ENCODE assay signal across 8 mouse cellular contexts in genomic region chr6:124682291-124682690, GRCm38 (mm10). TPM values are rescaled to one million over a fixed set of nuclear protein-coding genes. Genes with fewer than 3 reads are reported as not detected.
"Had no signal": no experiment of that assay in that cellular context is flagged by ENCODE, and none has a peak within 500 bp of the region (broad histone marks: within the 10 kb centered on the region; RNA-seq: fewer than 3 reads in every experiment).

No protein-coding gene starts in this region.

RNA-seq across cellular contexts. Expression of gene C1s2, which starts 46.4 kb away (rescaled TPM):
- total RNA-seq: monocyte, adult 5-6 weeks had no signal
- polyA plus RNA-seq: intestine, postnatal 0 days; limb, embryonic 10.5 days; limb, embryonic 13.5 days; liver, embryonic 12.5 days; macrophage; small intestine, adult 2 months; stomach, embryonic 16.5 days had no signal
